Mouse (Mus musculus): ENCODE results near the gene Mok. TPM values are rescaled to one million over a fixed set of nuclear protein-coding genes. Genes with fewer than 3 reads are reported as not detected.

Mok gene
- polyA plus RNA-seq, 1 experiment from 2014 or later: 4.0 TPM

GRCm38 (mm10) chr12:110802674-110803297 lies 38.0 kb downstream of the Mok start:
- Histone ChIP-seq H3K4me1 (replicated peaks) (peaks cover 56% of the 10 kb centered on the region), H3K4me2 (no peak overlapping the region), H3K9ac (no peak overlapping the region), H3K4me3 (no peak overlapping the region), H3K27me3 (replicated peaks) (no peaks in the 10 kb centered on the region), H3K9me3 (replicated peaks) (no peaks in the 10 kb centered on the region), H3K27ac (ENCODE audit: poor library complexity, severe bottlenecking) (no peak overlapping the region), H3K36me3 (0 out of 2 replicates have a peak, but pooled peaks cover 5% of the 10 kb centered on the region)
- no peak for ATAC-seq (ENCODE audit: insufficient number of reproducible peaks, low FRiP score)
- WGBS: 87% methylated on average over 5 of the region's 5 CpGs

GRCm38 (mm10) chr12:110801876-110802464 lies 38.8 kb downstream of the Mok start:
- Histone ChIP-seq H3K9me3 (replicated peaks) (no peaks in the 10 kb centered on the region), H3K4me1 (replicated peaks) (peaks cover 64% of the 10 kb centered on the region), H3K36me3 (0 out of 2 replicates have a peak, but pooled peaks cover 5% of the 10 kb centered on the region), H3K27ac (ENCODE audit: poor library complexity, severe bottlenecking) (0 out of 2 replicates have a peak overlapping the region, but pooled peaks have one; percentile 15), H3K9ac (no peak overlapping the region), H3K4me3 (no peak overlapping the region), H3K27me3 (replicated peaks) (no peaks in the 10 kb centered on the region), H3K4me2 (no peak overlapping the region)
- 67% methylated on average over 10 of the region's 10 CpGs for WGBS
- no peak for ATAC-seq (ENCODE audit: insufficient number of reproducible peaks, low FRiP score)

DNA sequence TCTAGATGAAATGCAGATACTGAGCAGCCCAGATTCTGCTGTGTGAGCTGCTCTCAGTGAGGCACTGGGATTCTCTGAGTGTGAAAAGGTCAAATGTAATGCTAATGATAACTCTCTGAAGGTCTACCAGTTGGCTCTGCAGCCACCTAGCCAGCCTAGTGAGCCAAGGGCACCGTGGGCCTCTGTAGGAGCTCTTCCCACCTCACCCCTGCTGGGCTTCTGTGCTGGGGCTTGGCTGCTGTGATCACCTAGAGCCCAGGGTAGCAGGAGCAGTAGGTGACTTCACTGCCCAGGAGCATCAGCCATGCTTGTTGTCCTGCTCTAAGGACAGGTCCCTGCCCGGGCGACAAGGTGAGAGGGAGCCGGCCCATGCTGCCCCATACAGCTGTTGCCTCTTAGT lies 41.5 kb downstream of the Mok start:
- ATAC-seq (ENCODE audit: insufficient number of reproducible peaks, low FRiP score): no peak
- Histone ChIP-seq H3K4me1 (replicated peaks) (peaks cover 63% of the 10 kb centered on the region), H3K27me3 (replicated peaks) (no peaks in the 10 kb centered on the region), H3K4me2 (no peak overlapping the region), H3K9ac (no peak overlapping the region), H3K9me3 (replicated peaks) (no peaks in the 10 kb centered on the region), H3K36me3 (peaks cover 8% of the 10 kb centered on the region; the same call in 1 of the 2 replicates), H3K4me3 (no peak overlapping the region), H3K27ac (ENCODE audit: poor library complexity, severe bottlenecking) (no peak overlapping the region)
- WGBS: 89% methylated on average over 4 of the region's 4 CpGs

- no peak overlapping the region for H3K4me3 ChIP-seq
- H3K27me3 ChIP-seq (replicated peaks): no peaks in the 10 kb centered on the region
- H3K36me3 ChIP-seq: peaks cover 16% of the 10 kb centered on the region
- H3K9me3 ChIP-seq (replicated peaks): no peaks in the 10 kb centered on the region
- ATAC-seq (ENCODE audit: insufficient number of reproducible peaks, low FRiP score): no peak
- H3K4me1 ChIP-seq (replicated peaks): peaks cover 56% of the 10 kb centered on the region
- H3K27ac ChIP-seq (ENCODE audit: poor library complexity, severe bottlenecking): no peak overlapping the region; the same call in 1 of the 2 replicates
- 86% methylated on average over 10 of the region's 10 CpGs for WGBS
- 0 out of 2 replicates have a peak overlapping the region, but pooled peaks have one; percentile 28 for H3K9ac ChIP-seq
- no peak overlapping the region for H3K4me2 ChIP-seq
Measured at GRCm38 (mm10) chr12:110797842-110798431, 42.8 kb downstream of the Mok start.

DNA sequence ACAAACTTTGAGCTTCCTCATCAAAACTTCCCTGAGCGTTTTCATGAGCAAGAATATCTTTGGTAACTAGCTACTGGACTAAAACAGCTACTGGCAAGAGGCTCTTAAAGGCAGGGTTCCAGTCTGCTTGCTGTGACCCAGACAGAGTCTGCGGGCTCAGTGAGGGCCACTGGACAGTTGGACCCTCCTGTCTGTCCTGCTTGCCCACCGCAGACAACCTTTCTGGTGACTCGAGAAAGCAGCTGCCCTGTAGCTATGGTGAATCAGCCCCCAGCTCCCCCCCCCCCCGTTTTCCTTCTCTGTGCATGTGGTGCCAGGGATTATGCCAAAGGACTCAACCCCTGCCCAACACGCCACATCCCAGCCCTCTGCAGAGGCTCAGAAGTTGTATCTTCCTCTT lies 43.5 kb downstream of the Mok start:
- peak overlapping the region; percentile 28; the same call in 1 of the 2 replicates for H3K9ac ChIP-seq
- H3K27me3 ChIP-seq (replicated peaks): no peaks in the 10 kb centered on the region
- H3K4me2 ChIP-seq: no peak overlapping the region
- no peaks in the 10 kb centered on the region for H3K9me3 ChIP-seq (replicated peaks)
- peaks cover 50% of the 10 kb centered on the region for H3K4me1 ChIP-seq (replicated peaks)
- H3K4me3 ChIP-seq: no peak overlapping the region
- WGBS: 90% methylated on average over 6 of the region's 6 CpGs
- no peak overlapping the region for H3K27ac ChIP-seq (ENCODE audit: poor library complexity, severe bottlenecking)
- H3K36me3 ChIP-seq: peaks cover 21% of the 10 kb centered on the region
- ATAC-seq (ENCODE audit: insufficient number of reproducible peaks, low FRiP score): no peak

- H3K9ac ChIP-seq: no peak overlapping the region
- ATAC-seq (ENCODE audit: insufficient number of reproducible peaks, low FRiP score): no peak
Measured at GRCm38 (mm10) chr12:110796748-110797147, 44.0 kb downstream of the Mok start.

DNA sequence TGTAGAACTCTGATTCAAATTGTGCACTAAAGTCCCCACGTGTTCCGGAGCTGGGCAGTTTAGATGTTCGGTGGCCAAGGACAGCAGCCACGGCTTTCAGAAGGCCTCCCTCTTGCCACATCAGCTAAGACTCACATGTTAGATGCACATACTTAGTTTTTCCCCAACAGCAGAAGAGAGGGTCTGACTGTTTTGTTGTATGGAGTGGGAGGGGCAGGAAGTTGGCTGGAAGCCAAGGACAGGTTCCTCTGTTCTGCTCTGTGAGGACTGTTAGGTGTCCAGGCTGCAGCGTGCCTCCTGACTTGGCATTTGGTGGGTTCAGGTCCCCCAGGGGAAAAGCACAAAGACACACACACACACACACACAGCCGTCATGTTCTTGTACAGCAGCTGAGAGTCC lies 45.7 kb downstream of the Mok start:
- ATAC-seq (ENCODE audit: insufficient number of reproducible peaks, low FRiP score): no peak
- H3K9me3 ChIP-seq (replicated peaks): no peaks in the 10 kb centered on the region
- no peak overlapping the region for H3K4me3 ChIP-seq
- WGBS: 82% methylated on average over 6 of the region's 6 CpGs
- no peaks in the 10 kb centered on the region for H3K27me3 ChIP-seq (replicated peaks)
- H3K4me2 ChIP-seq: no peak overlapping the region
- peak overlapping the region; percentile 50; the same call in 1 of the 2 replicates for H3K9ac ChIP-seq
- peaks cover 45% of the 10 kb centered on the region for H3K4me1 ChIP-seq (replicated peaks)
- H3K27ac ChIP-seq (ENCODE audit: poor library complexity, severe bottlenecking): no peak overlapping the region
- H3K36me3 ChIP-seq: peaks cover 21% of the 10 kb centered on the region

More at GRCm38 (mm10) chr12:110796748-110797147, 44.0 kb downstream of the Mok start:
- Histone ChIP-seq H3K36me3 (peaks cover 21% of the 10 kb centered on the region), H3K4me1 (replicated peaks) (peaks cover 49% of the 10 kb centered on the region), H3K9me3 (replicated peaks) (no peaks in the 10 kb centered on the region), H3K4me3 (no peak overlapping the region), H3K27me3 (replicated peaks) (no peaks in the 10 kb centered on the region), H3K27ac (ENCODE audit: poor library complexity, severe bottlenecking) (no peak overlapping the region), H3K4me2 (no peak overlapping the region)
- WGBS: 82% methylated on average over 6 of the region's 6 CpGs

GRCm38 (mm10) chr12:110791026-110791425 lies 49.7 kb downstream of the Mok start:
- no peak overlapping the region for H3K4me3 ChIP-seq
- WGBS: 88% methylated on average over 8 of the region's 8 CpGs
- no peaks in the 10 kb centered on the region for H3K9me3 ChIP-seq (replicated peaks)
- no peak overlapping the region for H3K27ac ChIP-seq (ENCODE audit: poor library complexity, severe bottlenecking)
- no peaks in the 10 kb centered on the region for H3K27me3 ChIP-seq (replicated peaks)
- H3K9ac ChIP-seq: no peak overlapping the region
- H3K4me1 ChIP-seq (replicated peaks): peaks cover 20% of the 10 kb centered on the region
- H3K4me2 ChIP-seq: no peak overlapping the region
- no peak for ATAC-seq (ENCODE audit: insufficient number of reproducible peaks, low FRiP score)
- H3K36me3 ChIP-seq: peaks cover 19% of the 10 kb centered on the region

DNA sequence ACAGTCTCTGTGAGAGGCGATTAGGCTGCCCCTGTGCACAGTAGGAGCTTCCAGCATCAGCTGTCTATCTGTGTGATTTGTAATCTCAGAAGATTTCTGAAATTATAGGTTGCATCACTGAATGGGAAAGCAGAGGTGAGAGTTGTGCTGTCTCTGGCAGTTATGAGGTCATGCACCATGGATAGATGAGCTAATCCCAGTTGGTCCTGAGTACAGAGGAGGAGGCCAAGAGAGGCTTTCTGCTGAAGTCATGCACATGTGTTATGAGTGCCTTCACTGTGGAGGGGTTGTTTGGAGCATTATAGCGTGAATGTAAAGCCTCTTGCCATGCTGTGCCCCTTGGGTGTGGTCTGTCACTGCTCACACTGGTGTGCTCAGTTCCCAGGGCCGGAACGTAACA lies 50.2 kb downstream of the Mok start:
- peaks cover 20% of the 10 kb centered on the region for H3K36me3 ChIP-seq
- peaks cover 20% of the 10 kb centered on the region for H3K4me1 ChIP-seq (replicated peaks)
- no peak overlapping the region for H3K9ac ChIP-seq
- H3K4me2 ChIP-seq: no peak overlapping the region
- H3K4me3 ChIP-seq: no peak overlapping the region
- no peak overlapping the region for H3K27ac ChIP-seq (ENCODE audit: poor library complexity, severe bottlenecking)
- H3K9me3 ChIP-seq (replicated peaks): no peaks in the 10 kb centered on the region
- WGBS: 90% methylated on average over 4 of the region's 4 CpGs
- ATAC-seq (ENCODE audit: insufficient number of reproducible peaks, low FRiP score): no peak
- no peaks in the 10 kb centered on the region for H3K27me3 ChIP-seq (replicated peaks)

DNA sequence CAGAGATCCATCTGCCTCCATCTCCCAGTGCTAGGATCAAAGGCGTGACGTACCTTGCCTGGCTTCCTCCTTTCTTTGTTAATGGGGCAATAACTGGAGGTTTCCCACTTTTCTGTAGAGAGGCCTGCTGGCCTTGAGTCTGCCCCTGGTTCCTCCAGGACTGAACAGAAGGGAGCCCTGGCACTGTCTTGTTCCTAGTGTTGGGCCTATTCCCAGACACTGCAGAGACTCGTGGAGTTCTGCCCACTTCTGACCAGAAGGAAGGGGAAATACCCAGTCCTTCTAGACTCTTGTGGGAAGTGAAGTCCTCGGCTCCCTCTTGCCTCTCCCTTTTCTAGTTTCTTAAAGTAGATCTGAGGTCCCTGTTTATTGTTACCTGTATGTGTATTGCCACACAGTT lies 54.5 kb downstream of the Mok start:
- WGBS: 84% methylated on average over 4 of the region's 4 CpGs
- no peak for ATAC-seq (ENCODE audit: insufficient number of reproducible peaks, low FRiP score)
- H3K27ac ChIP-seq (ENCODE audit: poor library complexity, severe bottlenecking): no peak overlapping the region
- no peak overlapping the region for H3K4me3 ChIP-seq
- no peak overlapping the region for H3K4me2 ChIP-seq
- 0 out of 2 replicates have a peak, but pooled peaks cover 17% of the 10 kb centered on the region for H3K4me1 ChIP-seq (replicated peaks)
- H3K36me3 ChIP-seq: peaks cover 26% of the 10 kb centered on the region
- no peaks in the 10 kb centered on the region for H3K27me3 ChIP-seq (replicated peaks)
- H3K9ac ChIP-seq: no peak overlapping the region
- no peaks in the 10 kb centered on the region for H3K9me3 ChIP-seq (replicated peaks)

DNA sequence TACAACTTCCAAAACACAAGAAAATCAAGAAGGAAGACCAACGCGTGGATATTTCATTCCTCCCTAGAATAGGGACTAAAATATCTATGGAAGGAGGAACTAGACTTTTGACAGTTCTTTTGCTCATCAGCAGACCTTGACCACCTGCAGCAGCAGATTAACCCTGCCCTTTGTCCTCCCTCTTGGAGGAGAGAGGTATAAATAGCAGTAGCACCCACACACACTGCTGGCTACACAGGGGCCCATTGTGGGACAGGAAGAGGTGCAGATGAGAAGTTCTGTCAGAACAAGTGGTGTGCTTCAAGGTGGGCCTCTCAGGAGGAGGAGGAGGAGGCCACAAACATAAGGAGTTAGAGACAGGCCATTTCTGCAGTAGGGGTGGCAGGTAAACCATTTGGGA lies 56.5 kb downstream of the Mok start:
- no peaks in the 10 kb centered on the region for H3K9me3 ChIP-seq (replicated peaks)
- H3K4me2 ChIP-seq: no peak overlapping the region
- no peak overlapping the region for H3K9ac ChIP-seq
- 82% methylated on average over 2 of the region's 2 CpGs for WGBS
- no peak for ATAC-seq (ENCODE audit: insufficient number of reproducible peaks, low FRiP score)
- no peaks in the 10 kb centered on the region for H3K27me3 ChIP-seq (replicated peaks)
- H3K27ac ChIP-seq (ENCODE audit: poor library complexity, severe bottlenecking): no peak overlapping the region
- 0 out of 2 replicates have a peak, but pooled peaks cover 6% of the 10 kb centered on the region for H3K4me1 ChIP-seq (replicated peaks)
- peaks cover 41% of the 10 kb centered on the region for H3K36me3 ChIP-seq
- no peak overlapping the region for H3K4me3 ChIP-seq
